Mouse (Mus musculus) liver, postnatal 0 days (tissue): ENCODE data around the gene Rsph1.
A peak's percentile ranks its signal among the peaks of the same experiment; 100 is the strongest.

Source experiments
- CTCF ChIP-seq: sonication (generic); IDR thresholded peaks from 2 replicates; pipeline ENCODE4 v1.5.1; 2016; ENCODE audit warnings: antibody characterized with exemption, low read depth
- EP300 ChIP-seq: IDR thresholded peaks from 2 replicates; pipeline ENCODE4 v1.6.1; 2016; ENCODE audit warnings: antibody characterized with exemption, low read depth, mild to moderate bottlenecking

DNA sequence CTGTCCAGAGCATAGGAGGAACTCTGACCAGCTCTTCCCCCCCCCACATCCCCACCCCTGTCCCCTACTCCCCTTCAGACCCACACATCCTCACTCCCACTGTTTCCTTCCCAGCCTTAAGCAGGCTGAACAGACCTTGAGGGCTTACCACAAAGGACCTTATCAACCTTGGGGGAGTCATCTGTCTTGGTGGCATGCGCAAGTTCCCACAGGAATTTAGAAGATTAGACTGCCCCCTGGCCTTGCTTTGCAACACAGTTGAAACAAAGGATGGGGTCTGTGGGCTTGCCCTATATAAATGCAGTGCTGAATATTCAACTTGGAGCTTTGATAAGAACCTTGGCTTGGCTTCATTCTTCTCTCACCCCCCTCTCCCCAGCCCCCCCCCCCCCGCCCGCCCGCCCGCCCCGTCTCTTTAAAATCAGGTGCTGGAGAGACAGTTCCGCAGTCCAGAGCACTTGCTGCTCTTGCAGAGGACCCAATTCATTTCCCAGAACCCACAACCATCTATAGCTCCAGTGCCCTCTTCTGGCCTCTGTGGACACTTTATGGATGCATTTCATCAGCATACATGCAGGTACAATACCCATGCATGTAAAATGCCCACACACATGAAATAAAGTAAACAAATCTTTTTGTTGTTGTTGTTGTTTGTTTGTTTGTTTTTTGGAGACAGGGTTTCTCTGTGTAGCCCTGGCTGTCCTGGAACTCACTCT, 5.9 kb downstream of the Rsph1 start:
- TF ChIP-seq CTCF (peak; percentile 31), EP300 (no peak)
